In the genomic region with DNA sequence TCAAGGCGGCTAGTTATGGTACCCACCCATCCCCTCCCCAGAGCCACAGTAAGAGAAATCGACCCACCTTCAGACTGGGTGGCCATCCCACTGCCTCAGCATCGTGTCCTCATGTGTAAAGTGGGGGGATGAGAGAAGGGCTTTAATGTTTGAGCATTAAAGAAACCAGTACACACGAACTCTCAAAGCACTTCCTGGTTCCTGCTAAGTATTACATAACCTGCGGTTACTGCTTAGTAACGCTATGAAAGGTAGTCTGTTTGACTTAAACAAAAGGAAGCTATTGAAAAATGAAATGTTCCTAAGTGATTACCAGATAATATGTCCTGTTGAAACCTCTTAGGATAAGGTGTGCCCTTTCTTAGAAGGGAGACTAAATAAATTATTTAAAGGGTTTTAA, we compare ENCODE assay signal across 18 mouse cellular contexts. TPM values are rescaled to one million over a fixed set of nuclear protein-coding genes. Genes with fewer than 3 reads are reported as not detected.
A peak's percentile ranks its signal among the peaks of the same experiment; 100 is the strongest.
DNase-seq lines count a peak whose midpoint lies in the region; ATAC-seq lines count a peak whose summit lies in the region.
"Had no signal": no experiment of that assay in that cellular context is flagged by ENCODE, and none has a peak within 500 bp of the region (broad histone marks: within the 10 kb centered on the region; RNA-seq: fewer than 3 reads in every experiment).

No protein-coding gene starts in this region.

- intact Hi-C loops in left cerebral cortex, postnatal 25 days (cut with DNase I), result no loop called here

- no peak overlapping the region for H3K27ac ChIP-seq in intestine, embryonic 16.5 days (ENCODE audit: low read length)
- H3K27ac ChIP-seq in intestine, embryonic 15.5 days, result no peak overlapping the region
- no peak overlapping the region for H3K27ac ChIP-seq in hindbrain, embryonic 11.5 days (ENCODE audit: low read depth, low read length)
- H3K27ac ChIP-seq: heart, embryonic 15.5 days; hindbrain, embryonic 15.5 days; limb, embryonic 10.5 days; liver, embryonic 14.5 days; midbrain, embryonic 12.5 days had no signal

- no peak overlapping the region for H3K9ac ChIP-seq in intestine, embryonic 16.5 days (ENCODE audit: low read depth, low read length)
- no peak overlapping the region for H3K9ac ChIP-seq in intestine, embryonic 15.5 days
- H3K9ac ChIP-seq in hindbrain, embryonic 11.5 days (ENCODE audit: low read depth, low read length), result no peak overlapping the region
- H3K9ac ChIP-seq: forebrain, postnatal 0 days; heart, embryonic 15.5 days; hindbrain, embryonic 15.5 days; liver, embryonic 14.5 days; midbrain, embryonic 12.5 days had no signal

- H3K4me3 ChIP-seq in intestine, embryonic 16.5 days (ENCODE audit: low read length), result no peak overlapping the region
- no peak overlapping the region for H3K4me3 ChIP-seq in intestine, embryonic 15.5 days (replicated peaks)
- no peak overlapping the region for H3K4me3 ChIP-seq in hindbrain, embryonic 11.5 days (ENCODE audit: low read depth, low read length)
- H3K4me3 ChIP-seq: heart, embryonic 15.5 days; hindbrain, embryonic 15.5 days; limb, embryonic 10.5 days; midbrain, embryonic 12.5 days had no signal

- peak; percentile 55; the same call in 1 of the 2 replicates for ATAC-seq in intestine, embryonic 16.5 days
- ATAC-seq in intestine, embryonic 15.5 days, result no peak
- ATAC-seq in CD4-positive, CD25-positive, alpha-beta regulatory T cell, adult 4 months, result peak; percentile 97
- peak; percentile 66 for ATAC-seq in monocyte, adult 5-6 weeks (replicated peaks; ENCODE audit: insufficient number of reproducible peaks, low FRiP score, low TSS enrichment, poor library complexity, severe bottlenecking)
- no peak for ATAC-seq in hindbrain, embryonic 11.5 days (ENCODE audit: low FRiP score)
- ATAC-seq: forebrain, postnatal 0 days had no signal

- peak; percentile 60 for DNase-seq in induced T-regulatory cell, adult 2 months (ENCODE audit: low read depth)
- DNase-seq in heart, adult 18-20 months, result no peak
- no peak for DNase-seq in hindbrain, embryonic 11.5 days (ENCODE audit: low spot score)
- DNase-seq in left cerebral cortex, postnatal 25 days (ENCODE audit: low spot score in 2 of 2), result no peak
- DNase-seq: cerebellum, adult 18-20 months; forebrain, postnatal 0 days; gastrocnemius, postnatal 25 days; kidney, postnatal 10 days; right cerebral cortex, postnatal 4 days had no signal

- H3K27me3 ChIP-seq in intestine, embryonic 16.5 days (replicated peaks; ENCODE audit: control insufficient read depth, insufficient read depth, low read length), result no peaks in the 10 kb centered on the region
- H3K27me3 ChIP-seq in intestine, embryonic 15.5 days (replicated peaks), result no peaks in the 10 kb centered on the region
- no peaks in the 10 kb centered on the region for H3K27me3 ChIP-seq in hindbrain, embryonic 11.5 days (ENCODE audit: control insufficient read depth, insufficient read depth, low read length)
- H3K27me3 ChIP-seq: heart, embryonic 15.5 days; hindbrain, embryonic 15.5 days; midbrain, embryonic 12.5 days had no signal

- WGBS in intestine, embryonic 16.5 days, result 73% methylated on average over 6 of the region's 6 CpGs
- WGBS in intestine, embryonic 15.5 days, result 64% methylated on average over 6 of the region's 6 CpGs
- 89% methylated on average over 6 of the region's 6 CpGs for WGBS in hindbrain, embryonic 11.5 days

- H3K36me3 ChIP-seq in intestine, embryonic 16.5 days (ENCODE audit: control insufficient read depth, insufficient read depth, low read length), result no peaks in the 10 kb centered on the region
- no peaks in the 10 kb centered on the region for H3K36me3 ChIP-seq in intestine, embryonic 15.5 days
- no peaks in the 10 kb centered on the region for H3K36me3 ChIP-seq in hindbrain, embryonic 11.5 days (ENCODE audit: control insufficient read depth, insufficient read depth, low read length)
- H3K36me3 ChIP-seq: heart, embryonic 15.5 days; hindbrain, embryonic 15.5 days; limb, embryonic 10.5 days; midbrain, embryonic 12.5 days had no signal

- no peaks in the 10 kb centered on the region for H3K9me3 ChIP-seq in intestine, embryonic 16.5 days (ENCODE audit: control insufficient read depth, low read length)
- H3K9me3 ChIP-seq in intestine, embryonic 15.5 days, result no peaks in the 10 kb centered on the region
- H3K9me3 ChIP-seq in hindbrain, embryonic 11.5 days (ENCODE audit: control insufficient read depth, low read length), result no peaks in the 10 kb centered on the region
- H3K9me3 ChIP-seq: heart, embryonic 15.5 days; hindbrain, embryonic 15.5 days; limb, embryonic 10.5 days; midbrain, embryonic 12.5 days had no signal

- H3K4me1 ChIP-seq in intestine, embryonic 16.5 days (ENCODE audit: control insufficient read depth, insufficient read depth, low read length), result no peaks in the 10 kb centered on the region
- H3K4me1 ChIP-seq in intestine, embryonic 15.5 days (replicated peaks), result no peaks in the 10 kb centered on the region
- H3K4me1 ChIP-seq in hindbrain, embryonic 11.5 days (replicated peaks; ENCODE audit: control insufficient read depth, insufficient read depth, low read length), result no peaks in the 10 kb centered on the region
- H3K4me1 ChIP-seq: hindbrain, embryonic 15.5 days; midbrain, embryonic 12.5 days had no signal

- H3K4me2 ChIP-seq in intestine, embryonic 16.5 days (ENCODE audit: low read depth, low read length), result no peak overlapping the region
- H3K4me2 ChIP-seq in intestine, embryonic 15.5 days (replicated peaks), result no peak overlapping the region
- H3K4me2 ChIP-seq in hindbrain, embryonic 11.5 days (replicated peaks; ENCODE audit: low read depth, low read length), result no peak overlapping the region
- H3K4me2 ChIP-seq: hindbrain, embryonic 15.5 days; midbrain, embryonic 12.5 days had no signal

RNA-seq across cellular contexts. Expression of gene Lmo4, which starts 26.9 kb away (rescaled TPM):
- polyA plus RNA-seq in intestine, embryonic 16.5 days (2015; fragmentation: Nextera tagmentation; extraction: Ambion mirVana), result 49.5 and 57.2 TPM in 2 replicates
- 53.6 and 60.8 TPM in 2 replicates for polyA plus RNA-seq in intestine, embryonic 15.5 days (2015; fragmentation: Nextera tagmentation; extraction: Ambion mirVana)
- polyA plus RNA-seq in CD4-positive, CD25-positive, alpha-beta regulatory T cell, adult 4 months (2017; shearing (Covaris generic)), result 1 to 10 TPM; 9.6 to 9.8 TPM
- 65.3 to 118 TPM (median 104 TPM) in 3 replicates for total RNA-seq in monocyte, adult 5-6 weeks (2017)
- 10 to 100 TPM; 28.6 to 29.1 TPM for total RNA-seq in heart, adult 18-20 months (2021)
- polyA plus RNA-seq in hindbrain, embryonic 11.5 days (2014; fragmentation: Nextera tagmentation; extraction: Ambion mirVana), result 64.6 and 69.4 TPM in 2 replicates
- 100 to 1,000 TPM; 298 to 331 TPM for total RNA-seq in left cerebral cortex, postnatal 25 days (2021)

Comparison
In these comparisons a context has a peak if more than half of its experiments do, and no peak if none do; other contexts are left out.
1. ATAC-seq: peak in intestine, embryonic 16.5 days (single experiment), CD4-positive, CD25-positive, alpha-beta regulatory T cell, adult 4 months (single experiment) and monocyte, adult 5-6 weeks (single experiment); none in intestine, embryonic 15.5 days (single experiment) and hindbrain, embryonic 11.5 days (single experiment).